9 mouse cellular contexts compared by ENCODE assay signal in the genomic region with DNA sequence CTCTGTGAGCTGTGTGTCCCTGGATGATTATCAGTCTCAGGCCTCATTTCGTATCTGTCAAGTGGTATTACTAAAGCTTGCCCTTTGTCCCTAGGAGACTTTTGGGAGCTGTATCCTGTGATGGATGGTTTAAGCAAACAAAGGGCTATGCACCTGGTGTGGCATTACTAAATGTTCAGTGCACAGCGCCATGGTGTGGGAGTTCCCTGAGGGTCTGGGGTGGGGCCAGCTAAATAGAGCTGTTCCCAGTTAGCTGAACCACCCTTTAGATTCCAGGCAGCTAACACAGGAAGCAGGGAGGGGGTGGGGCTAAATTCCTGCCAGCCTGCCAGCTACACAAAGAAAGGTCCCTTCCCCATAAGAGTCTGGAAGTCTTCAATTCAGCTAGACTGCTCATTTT. TPM values are rescaled to one million over a fixed set of nuclear protein-coding genes. Genes with fewer than 3 reads are reported as not detected.
DNase-seq lines count a peak whose midpoint lies in the region; ATAC-seq lines count a peak whose summit lies in the region.
"Had no signal": no experiment of that assay in that cellular context is flagged by ENCODE, and none has a peak within 500 bp of the region (broad histone marks: within the 10 kb centered on the region; RNA-seq: fewer than 3 reads in every experiment).

No protein-coding gene starts in this region.

- no peaks in the 10 kb centered on the region for H3K27me3 ChIP-seq in heart, embryonic 11.5 days (ENCODE audit: control insufficient read depth, insufficient read depth, low read length)
- no peaks in the 10 kb centered on the region for H3K27me3 ChIP-seq in embryonic facial prominence, embryonic 14.5 days (replicated peaks; ENCODE audit: control insufficient read depth, insufficient read depth, low read length)
- H3K27me3 ChIP-seq in midbrain, embryonic 14.5 days (ENCODE audit: control insufficient read depth, insufficient read depth, low read length), result no peaks in the 10 kb centered on the region

- H3K4me2 ChIP-seq in heart, embryonic 11.5 days, result peak overlapping the region; percentile 39
- peak overlapping the region; percentile 27 for H3K4me2 ChIP-seq in embryonic facial prominence, embryonic 14.5 days (ENCODE audit: low read depth, low read length)
- H3K4me2 ChIP-seq in midbrain, embryonic 14.5 days (ENCODE audit: low read length), result 0 out of 2 replicates have a peak overlapping the region, but pooled peaks have one; percentile 17

- no peaks in the 10 kb centered on the region for H3K36me3 ChIP-seq in heart, embryonic 11.5 days (ENCODE audit: control insufficient read depth, insufficient read depth, low read length)
- H3K36me3 ChIP-seq in embryonic facial prominence, embryonic 14.5 days (ENCODE audit: control insufficient read depth, insufficient read depth, low read length), result no peaks in the 10 kb centered on the region
- H3K36me3 ChIP-seq in midbrain, embryonic 14.5 days (ENCODE audit: control insufficient read depth, insufficient read depth, low read length), result no peaks in the 10 kb centered on the region

- H3K9ac ChIP-seq in heart, embryonic 11.5 days (ENCODE audit: low read depth, low read length), result no peak overlapping the region
- H3K9ac ChIP-seq in embryonic facial prominence, embryonic 14.5 days (ENCODE audit: low read depth, low read length), result peak overlapping the region; percentile 8; the same call in 1 of the 2 replicates
- no peak overlapping the region for H3K9ac ChIP-seq in midbrain, embryonic 14.5 days (replicated peaks; ENCODE audit: low read length)

- peak overlapping the region; percentile 64 for H3K27ac ChIP-seq in heart, embryonic 11.5 days (ENCODE audit: low read depth, low read length)
- peak overlapping the region; percentile 72 for H3K27ac ChIP-seq in embryonic facial prominence, embryonic 14.5 days (replicated peaks; ENCODE audit: low read depth, low read length)
- H3K27ac ChIP-seq in midbrain, embryonic 14.5 days (replicated peaks; ENCODE audit: low read depth, low read length), result no peak overlapping the region

- DNase-seq in heart, adult 11 months, result no peak
- DNase-seq in embryonic facial prominence, embryonic 14.5 days (ENCODE audit: low spot score), result peak; percentile 84
- DNase-seq in kidney, postnatal 25 days, result peak; percentile 24 to 44
- DNase-seq in midbrain, embryonic 14.5 days, result peak; percentile 67
- DNase-seq in ovary, postnatal 10 days (ENCODE audit: low spot score), result no peak
- DNase-seq in spleen, postnatal 10 days (ENCODE audit: low spot score in 2 of 2), result no peak
- DNase-seq: B cell, adult 2 months had no signal

- peak; percentile 68 for ATAC-seq in heart, embryonic 11.5 days (replicated peaks; ENCODE audit: insufficient number of reproducible peaks, low FRiP score, low TSS enrichment)
- ATAC-seq in embryonic facial prominence, embryonic 14.5 days (ENCODE audit: low read depth), result peak; percentile 91
- ATAC-seq in midbrain, embryonic 14.5 days (ENCODE audit: low FRiP score, low TSS enrichment), result peak; percentile 57; the same call in 1 of the 2 replicates
- ATAC-seq in megakaryocyte-erythroid progenitor cell, adult 5-6 weeks (replicated peaks; ENCODE audit: low FRiP score, low TSS enrichment, poor library complexity, severe bottlenecking), result no peak

- no peak overlapping the region for H3K4me3 ChIP-seq in heart, embryonic 11.5 days (ENCODE audit: low read depth, low read length)
- H3K4me3 ChIP-seq in embryonic facial prominence, embryonic 14.5 days (ENCODE audit: low read depth, low read length), result no peak overlapping the region
- H3K4me3 ChIP-seq in midbrain, embryonic 14.5 days (replicated peaks; ENCODE audit: low read depth, low read length), result no peak overlapping the region

- H3K4me1 ChIP-seq in heart, embryonic 11.5 days (ENCODE audit: control insufficient read depth, insufficient read depth, low read length), result peaks cover 14% of the 10 kb centered on the region
- peaks cover 10% of the 10 kb centered on the region for H3K4me1 ChIP-seq in embryonic facial prominence, embryonic 14.5 days (ENCODE audit: control insufficient read depth, insufficient read depth, low read length)
- peaks cover 8% of the 10 kb centered on the region; the same call in 1 of the 2 replicates for H3K4me1 ChIP-seq in midbrain, embryonic 14.5 days (ENCODE audit: control insufficient read depth, insufficient read depth, low read length)

- 20% methylated on average over 2 of the region's 2 CpGs for WGBS in heart, embryonic 11.5 days (ENCODE audit: insufficient replicate concordance)
- WGBS in embryonic facial prominence, embryonic 14.5 days, result 9% methylated on average over 2 of the region's 2 CpGs
- 12% methylated on average over 2 of the region's 2 CpGs for WGBS in midbrain, embryonic 14.5 days

- H3K9me3 ChIP-seq in heart, embryonic 11.5 days (replicated peaks; ENCODE audit: control insufficient read depth, low read length), result peaks cover 5% of the 10 kb centered on the region; the same call in 1 of the 2 replicates
- H3K9me3 ChIP-seq in embryonic facial prominence, embryonic 14.5 days (ENCODE audit: control insufficient read depth, low read length), result peaks cover 10% of the 10 kb centered on the region
- peaks cover 4% of the 10 kb centered on the region for H3K9me3 ChIP-seq in midbrain, embryonic 14.5 days (ENCODE audit: control insufficient read depth, low read length)

RNA-seq across cellular contexts. Expression of gene Rrm2, which starts 16.3 kb away (rescaled TPM):
- 211 and 229 TPM in 2 replicates for polyA plus RNA-seq in heart, embryonic 11.5 days (2014; fragmentation: Nextera tagmentation; extraction: Ambion mirVana)
- polyA plus RNA-seq in embryonic facial prominence, embryonic 14.5 days (2014; fragmentation: Nextera tagmentation; extraction: Ambion mirVana), result 120 and 138 TPM in 2 replicates
- polyA plus RNA-seq in midbrain, embryonic 14.5 days (2014; fragmentation: Nextera tagmentation; extraction: Ambion mirVana), result 38.8 and 62.6 TPM in 2 replicates
- 188 and 245 TPM in 2 replicates for total RNA-seq in megakaryocyte-erythroid progenitor cell, adult 5-6 weeks (2014; fragmentation: Nextera tagmentation)
- total RNA-seq in megakaryocyte-erythroid progenitor cell, adult 5-6 weeks (2017), result 98.3 and 173 TPM in 2 replicates

RNA-seq across cellular contexts. Expression of gene Cys1, which starts 42.8 kb away (rescaled TPM):
- polyA plus RNA-seq in heart, embryonic 11.5 days (2014; fragmentation: Nextera tagmentation; extraction: Ambion mirVana), result 0.66 TPM in 2 replicates
- 6.1 and 7.1 TPM in 2 replicates for polyA plus RNA-seq in embryonic facial prominence, embryonic 14.5 days (2014; fragmentation: Nextera tagmentation; extraction: Ambion mirVana)
- 1.4 and 1.8 TPM in 2 replicates for polyA plus RNA-seq in midbrain, embryonic 14.5 days (2014; fragmentation: Nextera tagmentation; extraction: Ambion mirVana)
- not detected in 2 replicates for total RNA-seq in megakaryocyte-erythroid progenitor cell, adult 5-6 weeks (2014; fragmentation: Nextera tagmentation)
- not detected in 2 replicates for total RNA-seq in megakaryocyte-erythroid progenitor cell, adult 5-6 weeks (2017)

Comparison
In these comparisons a context has a peak if more than half of its experiments do, and no peak if none do; other contexts are left out.
1. DNase-seq: peak in embryonic facial prominence, embryonic 14.5 days (single experiment), kidney, postnatal 25 days (2 of 2) and midbrain, embryonic 14.5 days (single experiment); none in heart, adult 11 months (single experiment), ovary, postnatal 10 days (single experiment) and spleen, postnatal 10 days (0 of 2).
2. Peak in every context shown above with its lines, with median percentiles within 50 percentile points of each other: H3K4me2 ChIP-seq.